8 mouse cellular contexts compared by ENCODE assay signal in the genomic region with DNA sequence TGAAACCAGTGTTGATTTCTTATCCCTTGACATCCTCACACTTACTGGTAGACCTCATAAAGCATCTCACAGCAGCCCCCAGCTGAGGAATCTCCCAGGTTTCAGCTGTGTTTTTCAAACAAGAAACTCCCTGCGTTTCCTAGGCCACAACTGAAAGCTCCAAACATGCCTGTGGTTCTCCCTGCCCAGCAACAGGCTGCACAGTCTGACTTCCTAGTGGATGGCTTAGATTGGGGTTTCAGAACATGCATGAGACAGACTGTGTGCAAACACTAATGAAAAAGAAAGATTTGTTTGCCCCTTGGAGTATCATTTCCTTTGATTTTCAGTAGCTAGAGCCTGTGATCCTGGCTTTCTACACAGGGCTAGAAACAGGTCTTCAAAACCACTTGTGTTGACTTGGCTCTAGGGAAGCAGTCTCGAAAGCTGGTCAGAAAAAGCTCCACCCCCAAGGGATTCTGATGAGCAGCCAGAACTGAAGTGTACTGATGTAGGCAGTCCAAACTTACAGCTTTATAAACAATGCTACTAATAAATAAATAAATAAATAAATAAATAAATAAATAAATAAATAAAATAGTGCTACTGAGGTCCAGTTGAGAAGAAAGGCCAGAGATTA. TPM values are rescaled to one million over a fixed set of nuclear protein-coding genes. Genes with fewer than 3 reads are reported as not detected.
DNase-seq lines count a peak whose midpoint lies in the region; ATAC-seq lines count a peak whose summit lies in the region.

Tm4sf1 (minus strand) TSS at position 68 of the 619 bp plus-strand sequence.

- WGBS in kidney, embryonic 16.5 days = 68% methylated on average over 2 of the region's 2 CpGs
- WGBS in stomach, embryonic 14.5 days = 69% methylated on average over 2 of the region's 2 CpGs

- H3K27me3 ChIP-seq in kidney, embryonic 16.5 days (ENCODE audit: insufficient read depth, low read length) = no peaks in the 10 kb centered on the region
- H3K27me3 ChIP-seq in stomach, embryonic 14.5 days (ENCODE audit: control insufficient read depth, insufficient read depth, low read length) = no peaks in the 10 kb centered on the region

- H3K9ac ChIP-seq in kidney, embryonic 16.5 days (replicated peaks; ENCODE audit: low read length) = no peak within 1 kb of the TSS
- H3K9ac ChIP-seq in stomach, embryonic 14.5 days (replicated peaks; ENCODE audit: low read depth, low read length) = no peak within 1 kb of the TSS

- no peak within 1 kb of the TSS for H3K4me2 ChIP-seq in kidney, embryonic 16.5 days (replicated peaks; ENCODE audit: low read depth, low read length)
- no peak within 1 kb of the TSS for H3K4me2 ChIP-seq in stomach, embryonic 14.5 days (replicated peaks; ENCODE audit: low read depth, low read length)

- H3K27ac ChIP-seq in kidney, embryonic 16.5 days (ENCODE audit: low read length) = no peak within 1 kb of the TSS
- H3K27ac ChIP-seq in stomach, embryonic 14.5 days (ENCODE audit: low read length) = no peak within 1 kb of the TSS

- no peak within 1 kb of the TSS for H3K4me3 ChIP-seq in kidney, embryonic 16.5 days (ENCODE audit: low read length)
- H3K4me3 ChIP-seq in stomach, embryonic 14.5 days (ENCODE audit: low read depth, low read length) = no peak within 1 kb of the TSS

- H3K4me1 ChIP-seq in kidney, embryonic 16.5 days (ENCODE audit: insufficient read depth, low read length) = 0 out of 2 replicates have a peak, but pooled peaks cover 5% of the 10 kb centered on the region
- H3K4me1 ChIP-seq in stomach, embryonic 14.5 days (ENCODE audit: control insufficient read depth, insufficient read depth, low read length) = no peaks in the 10 kb centered on the region

- no peaks in the 10 kb centered on the region for H3K36me3 ChIP-seq in kidney, embryonic 16.5 days (ENCODE audit: insufficient read depth, low read length)
- H3K36me3 ChIP-seq in stomach, embryonic 14.5 days (ENCODE audit: control insufficient read depth, insufficient read depth, low read length) = no peaks in the 10 kb centered on the region

- ATAC-seq in kidney, embryonic 16.5 days (ENCODE audit: low FRiP score, low TSS enrichment) = no peak
- ATAC-seq in stomach, embryonic 14.5 days (ENCODE audit: insufficient number of reproducible peaks, insufficient read depth, low FRiP score, low read depth) = no peak

- H3K9me3 ChIP-seq in kidney, embryonic 16.5 days (ENCODE audit: low read length) = no peaks in the 10 kb centered on the region
- H3K9me3 ChIP-seq in stomach, embryonic 14.5 days (ENCODE audit: control insufficient read depth, low read depth, low read length) = no peaks in the 10 kb centered on the region

- no peak for DNase-seq in kidney, adult 11 months
- no peak for DNase-seq in adrenal gland, postnatal 10 days
- no peak for DNase-seq in heart, adult 8-10 months (ENCODE audit: low spot score)
- no peak for DNase-seq in layer of hippocampus, postnatal 14 days (ENCODE audit: low spot score in 2 of 2)
- no peak for DNase-seq in right cerebral cortex, postnatal 4 days
- DNase-seq in spleen, postnatal 10 days (ENCODE audit: low spot score in 2 of 2) = no peak

RNA-seq across cellular contexts. Expression of gene Tm4sf1, which starts in this region (rescaled TPM):
- 227 and 249 TPM in 2 replicates for polyA plus RNA-seq in kidney, embryonic 16.5 days (2015; fragmentation: Nextera tagmentation; extraction: Ambion mirVana)
- 10 to 100 TPM; 64.2 to 67.6 TPM for total RNA-seq in adrenal gland, postnatal 10 days (2021)
- total RNA-seq in heart, adult 8-10 months (2022) = 10 to 100 TPM; 68.2 to 83.8 (median 76.8) TPM
- total RNA-seq in layer of hippocampus, postnatal 14 days (2021) = 10 to 100 TPM; 11.2 to 18.0 TPM
- 46.2 and 55.1 TPM in 2 replicates for polyA plus RNA-seq in stomach, embryonic 14.5 days (2014; fragmentation: Nextera tagmentation; extraction: Ambion mirVana)
